Mouse (Mus musculus) urinary bladder, postnatal 4 days (tissue): ENCODE results near the gene Ptpn22.

ENCODE experiments used
- DNase-seq, 2 experiments: peaks; one replicate each; pipeline ENCODE4 v3.0.0; 2021 to 2022; ENCODE audit warnings: low spot score in 2 of 2

Ptpn22 gene

GRCm38 (mm10) chr3:103857977-103858563, 1.5 kb upstream of the Ptpn22 start:
- no peak for DNase-seq

GRCm38 (mm10) chr3:103859851-103860391, 326 bp downstream of the Ptpn22 start:
- DNase-seq = no peak

- no peak for DNase-seq
Observed at GRCm38 (mm10) chr3:103862721-103863220, 3.2 kb downstream of the Ptpn22 start.

GRCm38 (mm10) chr3:103864200-103864599, 4.6 kb downstream of the Ptpn22 start:
- DNase-seq = no peak

- no peak for DNase-seq
Observed at GRCm38 (mm10) chr3:103867424-103867971, 7.9 kb downstream of the Ptpn22 start.

- DNase-seq = no peak
Observed at GRCm38 (mm10) chr3:103868008-103868407, 8.4 kb downstream of the Ptpn22 start.

GRCm38 (mm10) chr3:103872663-103873098, 13.1 kb downstream of the Ptpn22 start:
- DNase-seq = no peak

- no peak for DNase-seq
Observed at GRCm38 (mm10) chr3:103874329-103874728, 14.7 kb downstream of the Ptpn22 start.

- no peak for DNase-seq
Observed at GRCm38 (mm10) chr3:103885946-103886345, 26.4 kb downstream of the Ptpn22 start.

- no peak for DNase-seq
Observed at GRCm38 (mm10) chr3:103887581-103887980, 28.0 kb downstream of the Ptpn22 start.

GRCm38 (mm10) chr3:103893374-103893773, 33.8 kb downstream of the Ptpn22 start:
- no peak for DNase-seq

- DNase-seq = no peak
Observed at GRCm38 (mm10) chr3:103904705-103905104, 45.1 kb downstream of the Ptpn22 start.

GRCm38 (mm10) chr3:103907335-103908030, 47.9 kb downstream of the Ptpn22 start:
- no peak for DNase-seq

GRCm38 (mm10) chr3:103908781-103909180, 49.2 kb downstream of the Ptpn22 start:
- no peak for DNase-seq

GRCm38 (mm10) chr3:103913451-103913961, 53.9 kb downstream of the Ptpn22 start:
- no peak for DNase-seq

GRCm38 (mm10) chr3:103914010-103914669, 54.5 kb downstream of the Ptpn22 start, which contains the start of gene Rsbn1:
TSS of gene Rsbn1 (plus strand) at chr3:103914120.
- DNase-seq = peak; percentile 94 to 95

GRCm38 (mm10) chr3:103914732-103915508, 55.3 kb downstream of the Ptpn22 start:
- peak in 1 of 2 experiments; percentile 64 for DNase-seq

- DNase-seq = no peak
Observed at GRCm38 (mm10) chr3:103915509-103915896, 55.9 kb downstream of the Ptpn22 start.

- no peak for DNase-seq
Observed at GRCm38 (mm10) chr3:103916205-103916838, 56.7 kb downstream of the Ptpn22 start.

GRCm38 (mm10) chr3:103916839-103917237, 57.2 kb downstream of the Ptpn22 start:
- no peak for DNase-seq
